Mouse (Mus musculus) thymus, postnatal 0 days (tissue): ENCODE measurements around the gene Synpo2l. TPM values are rescaled to one million over a fixed set of nuclear protein-coding genes. Genes with fewer than 3 reads are reported as not detected.

Experiments
- microRNA-seq: library from miRNA; unstranded; fragments of <30 nt; microRNA quantifications from one replicate; pipeline ENCODE4, GENCODE M21; 2016; ENCODE audit warnings: borderline number of aligned reads
- polyA plus RNA-seq: library from polyadenylated mRNA; unstranded; fragments of >200 nt; fragmentation: Nextera tagmentation; extraction: Ambion mirVana; gene quantifications from 2 replicates; pipeline ENCODE4 v1.2.1, GENCODE M21; 2015

The Synpo2l gene
- polyA plus RNA-seq, 1 experiment from 2014 or later, result 0.30 TPM

Small RNAs within 50 kb of the gene (microRNA-seq; reads per million reads assigned to microRNA genes)
- 1.2 reads per million for gene Mir6946

Other genes with a start within 250 kb of the Synpo2l start
- gene Cfap70, start 216.1 kb downstream of the Synpo2l start, polyA plus RNA-seq, result 0.07 and 0.27 TPM in 2 replicates
- gene Anxa7, start 188.2 kb downstream of the Synpo2l start, polyA plus RNA-seq, result 43.5 and 47.3 TPM in 2 replicates
- gene Mss51, start 171.5 kb downstream of the Synpo2l start, polyA plus RNA-seq, result 1.4 and 1.9 TPM in 2 replicates
- gene Ppp3cb, start 121.8 kb downstream of the Synpo2l start, polyA plus RNA-seq, result 52.8 and 65.4 TPM in 2 replicates
- 1.6 and 1.8 TPM in 2 replicates for gene Usp54, start 27.3 kb downstream of the Synpo2l start, polyA plus RNA-seq
- gene Myoz1, start 11.8 kb downstream of the Synpo2l start, polyA plus RNA-seq, result 0.52 and 0.59 TPM in 2 replicates
- 52.2 and 56.8 TPM in 2 replicates for gene Sec24c, start 6.0 kb upstream of the Synpo2l start, polyA plus RNA-seq
- gene Fut11, start 26.6 kb upstream of the Synpo2l start, polyA plus RNA-seq, result 12.2 and 13.3 TPM in 2 replicates
- 235 and 256 TPM in 2 replicates for gene Chchd1, start 34.7 kb upstream of the Synpo2l start, polyA plus RNA-seq
- gene Zswim8, start 39.2 kb upstream of the Synpo2l start, polyA plus RNA-seq, result 11.3 and 16.1 TPM in 2 replicates
- 9.2 and 9.8 TPM in 2 replicates for gene Ndst2, start 66.2 kb upstream of the Synpo2l start, polyA plus RNA-seq
- 53.2 and 56.4 TPM in 2 replicates for gene Camk2g, start 125.7 kb upstream of the Synpo2l start, polyA plus RNA-seq
- gene Plau, start 168.3 kb upstream of the Synpo2l start, polyA plus RNA-seq, result 3.5 and 3.7 TPM in 2 replicates